Mouse (Mus musculus): ENCODE results near the gene Hoxa2. TPM values are rescaled to one million over a fixed set of nuclear protein-coding genes. Genes with fewer than 3 reads are reported as not detected.

Hoxa2 gene
- total and polyA plus RNA-seq, 3 experiments, result 0.26 TPM; not detected in 2

- Histone ChIP-seq H3K27ac (ENCODE audit: insufficient read depth, low read depth) (no peak overlapping the region), H3K4me3 (replicated peaks in 1 of 3; ENCODE audit: low read depth in 2 of 3, low read length in 2 of 3, poor library complexity in 1 of 3) (peak overlapping the region; percentile 15 to 92 (median 83)), H3K79me2 (replicated peaks; ENCODE audit: control insufficient read depth, extremely low read depth, insufficient read depth, poor library complexity, severe bottlenecking) (peaks cover 7% of the 10 kb centered on the region; the same call in 1 of the 2 replicates), H3K4me2 (ENCODE audit: insufficient read depth, low read depth, poor library complexity, severe bottlenecking) (peak overlapping the region; percentile 72), H3K9ac (ENCODE audit: insufficient read depth, low read depth) (peak overlapping the region; percentile 35; the same call in 1 of the 2 replicates), H3K27me3 (replicated peaks) (no peaks in the 10 kb centered on the region), H3K36me3 (replicated peaks in 1 of 2; ENCODE audit: control insufficient read depth in 1 of 2, insufficient read depth in 1 of 2, low read length in 1 of 2) (peaks cover 0 to 17% of the 10 kb centered on the region in 2 experiments), H3K9me3 (replicated peaks; ENCODE audit: low read length) (no peaks in the 10 kb centered on the region), H3K4me1 (ENCODE audit: control insufficient read depth in 1 of 2, insufficient read depth in 2 of 2) (peaks cover 2 to 17% of the 10 kb centered on the region in 2 experiments; a peak in 3 of 4 replicates)
- in situ Hi-C loops (cut with MboI; ENCODE audit: low pct_ligation_motif_present, low pct_unique_long_range_greater_than_20kb, low sequenced_read_pairs), result no loop called here
- dilution Hi-C loops (cut with MboI; ENCODE audit: extremely low pct_ligation_motif_present, extremely low pct_unique_long_range_greater_than_20kb, low sequenced_read_pairs), result no loop called here
- DNase-seq (ENCODE audit: extremely low read depth), result no peak
- no peak for TF ChIP-seq ZMIZ1 (IDR thresholded peaks at IDR 0.05; ENCODE audit: low read depth, low read length)
- TF ChIP-seq MAZ (IDR thresholded peaks at IDR 0.05; ENCODE audit: low read depth, low read length), result no peak; the same call in 1 of the 2 replicates
- TF ChIP-seq IRF4 (IDR thresholded peaks at IDR 0.05; ENCODE audit: low read depth, low read length), result peak; percentile 86
- no peak for TF ChIP-seq POLR2A (IDR thresholded peaks at IDR 0.05; ENCODE audit: low read depth, low read length)
- TF ChIP-seq NRF1 (IDR thresholded peaks at IDR 0.05; ENCODE audit: low read depth, low read length), result no peak
- TF ChIP-seq GABPA (IDR thresholded peaks at IDR 0.05; ENCODE audit: insufficient replicate concordance, low read depth, low read length), result no peak
- TF ChIP-seq EP300 (IDR thresholded peaks at IDR 0.05; ENCODE audit: low read length), result peak; percentile 62
Observed at GRCm38 (mm10) chr6:52157466-52158275, 7.0 kb downstream of the Hoxa2 start.

- Histone ChIP-seq H3K4me1 (ENCODE audit: control insufficient read depth in 1 of 2, insufficient read depth in 2 of 2) (peaks cover 2 to 17% of the 10 kb centered on the region in 2 experiments; a peak in 3 of 4 replicates), H3K4me2 (ENCODE audit: insufficient read depth, low read depth, poor library complexity, severe bottlenecking) (no peak overlapping the region), H3K27me3 (replicated peaks) (no peaks in the 10 kb centered on the region), H3K27ac (ENCODE audit: insufficient read depth, low read depth) (no peak overlapping the region), H3K9ac (ENCODE audit: insufficient read depth, low read depth) (no peak overlapping the region), H3K36me3 (replicated peaks in 1 of 2; ENCODE audit: control insufficient read depth in 1 of 2, insufficient read depth in 1 of 2, low read length in 1 of 2) (peaks cover 0 to 13% of the 10 kb centered on the region in 2 experiments), H3K9me3 (replicated peaks; ENCODE audit: low read length) (no peaks in the 10 kb centered on the region), H3K79me2 (replicated peaks; ENCODE audit: control insufficient read depth, extremely low read depth, insufficient read depth, poor library complexity, severe bottlenecking) (peaks cover 7% of the 10 kb centered on the region; the same call in 1 of the 2 replicates), H3K4me3 (replicated peaks in 1 of 3; ENCODE audit: low read depth in 2 of 3, low read length in 2 of 3, poor library complexity in 1 of 3) (no peak overlapping the region)
- in situ Hi-C loops (cut with MboI; ENCODE audit: low pct_ligation_motif_present, low pct_unique_long_range_greater_than_20kb, low sequenced_read_pairs), result no loop called here
- dilution Hi-C loops (cut with MboI; ENCODE audit: extremely low pct_ligation_motif_present, extremely low pct_unique_long_range_greater_than_20kb, low sequenced_read_pairs), result no loop called here
- no peak for DNase-seq (ENCODE audit: extremely low read depth)
- no peak for TF ChIP-seq ZKSCAN1 (IDR thresholded peaks at IDR 0.05; ENCODE audit: borderline replicate concordance, low read depth, low read length)
- TF ChIP-seq PAX5 (IDR thresholded peaks at IDR 0.05; ENCODE audit: low read length), result no peak
- TF ChIP-seq RCOR1 (conservative IDR thresholded peaks at IDR 0.05; ENCODE audit: low read depth, low read length), result no peak
- no peak for TF ChIP-seq POLR2AphosphoS2 (IDR thresholded peaks at IDR 0.05; ENCODE audit: low read depth, low read length)
Observed at GRCm38 (mm10) chr6:52156551-52157200, 8.0 kb downstream of the Hoxa2 start.
